Mouse (Mus musculus) intestine, postnatal 0 days (tissue): ENCODE results near the gene Zmpste24. TPM values are rescaled to one million over a fixed set of nuclear protein-coding genes. Genes with fewer than 3 reads are reported as not detected.

Source experiments
- ATAC-seq: fragments of 200-750 bp; cut with Nextera tagmentation; 2 replicates; pipeline ENCODE4 v1.8.0; 2017; ENCODE audit warnings: mild to moderate bottlenecking, moderate TSS enrichment, moderate library complexity
- H3K27ac ChIP-seq: fragments of 300-500 bp; sonication (generic); 2 replicates; pipeline ENCODE4 v1.5.1; 2014; ENCODE audit warnings: mild to moderate bottlenecking, low read depth, low read length, moderate library complexity
- H3K27me3 ChIP-seq: fragments of 300-500 bp; sonication (generic); replicated peaks from 2 replicates; pipeline ENCODE4 v1.6.1; 2014; ENCODE audit warnings: low read length, mixed read lengths; ENCODE audit not compliant: control insufficient read depth, insufficient read depth
- H3K36me3 ChIP-seq: fragments of 300-500 bp; sonication (generic); 2 replicates; pipeline ENCODE4 v1.6.1; 2014; ENCODE audit warnings: mild to moderate bottlenecking, moderate library complexity; ENCODE audit not compliant: control insufficient read depth, insufficient read depth
- H3K4me1 ChIP-seq: fragments of 300-500 bp; sonication (generic); replicated peaks from 2 replicates; pipeline ENCODE4 v1.6.1; 2014; ENCODE audit warnings: antibody characterized with exemption, low read length, mixed read lengths; ENCODE audit not compliant: control insufficient read depth, insufficient read depth
- H3K4me2 ChIP-seq: fragments of 300-500 bp; sonication (generic); replicated peaks from 2 replicates; pipeline ENCODE4 v1.6.1; 2014; ENCODE audit warnings: low read depth, mild to moderate bottlenecking, moderate library complexity
- H3K4me3 ChIP-seq: fragments of 300-500 bp; sonication (generic); 2 replicates; pipeline ENCODE4 v1.5.1; 2014; ENCODE audit warnings: low read depth, low read length
- H3K9ac ChIP-seq: fragments of 300-500 bp; sonication (generic); 2 replicates; pipeline ENCODE4 v1.6.1; 2014; ENCODE audit warnings: mild to moderate bottlenecking, low read depth, low read length
- H3K9me3 ChIP-seq: fragments of 300-500 bp; sonication (generic); 2 replicates; pipeline ENCODE4 v1.6.1; 2016; ENCODE audit warnings: mixed run types; ENCODE audit not compliant: control insufficient read depth
- CTCF ChIP-seq: sonication (generic); IDR thresholded peaks from 2 replicates; pipeline ENCODE4 v1.5.1; 2016; ENCODE audit warnings: low read depth, mild to moderate bottlenecking, control low read depth, antibody characterized with exemption, moderate library complexity
- WGBS: fragments of 180-500 bp; shearing (Covaris S2); extraction: QIAGEN DNeasy Blood & Tissue Kit; methylation state at CpG from one replicate; pipeline ENCODE4 v1.1.7; 2014; 5-methylcytosine and 5-hydroxymethylcytosine counted together
- polyA plus RNA-seq: library from polyadenylated mRNA; unstranded; fragments of >200 nt; fragmentation: Nextera tagmentation; extraction: Ambion mirVana; gene quantifications from 2 replicates; pipeline ENCODE4 v1.2.1, GENCODE M21; 2015

Gene Zmpste24
- polyA plus RNA-seq, 1 experiment from 2014 or later = 22.9 TPM

GRCm38 (mm10) chr4:121040323-121040722 lies 57.7 kb downstream of the Zmpste24 start:
- H3K9ac ChIP-seq = no peak overlapping the region
- peak overlapping the region; percentile 55 for H3K4me2 ChIP-seq
- 63% methylated on average over 14 of the region's 14 CpGs for WGBS
- ATAC-seq = no peak
- H3K27ac ChIP-seq = no peak overlapping the region
- H3K36me3 ChIP-seq = no peaks in the 10 kb centered on the region
- TF ChIP-seq CTCF = no peak
- H3K4me1 ChIP-seq = no peaks in the 10 kb centered on the region
- no peaks in the 10 kb centered on the region for H3K9me3 ChIP-seq
- H3K27me3 ChIP-seq = peaks cover 21% of the 10 kb centered on the region; the same call in 1 of the 2 replicates
- peak overlapping the region; percentile 29 for H3K4me3 ChIP-seq

- H3K4me1 ChIP-seq = no peaks in the 10 kb centered on the region
- peak within 1 kb of the TSS; percentile 55 for H3K4me2 ChIP-seq
- ATAC-seq = no peak
- peak within 1 kb of the TSS; percentile 29 for H3K4me3 ChIP-seq
- H3K36me3 ChIP-seq = no peaks in the 10 kb centered on the region
- no peak within 1 kb of the TSS for H3K9ac ChIP-seq
- peaks cover 21% of the 10 kb centered on the region; the same call in 1 of the 2 replicates for H3K27me3 ChIP-seq
- H3K9me3 ChIP-seq = no peaks in the 10 kb centered on the region
- WGBS = 4% methylated on average over 44 of the region's 46 CpGs
- H3K27ac ChIP-seq = no peak within 1 kb of the TSS
- TF ChIP-seq CTCF = no peak
Measured at GRCm38 (mm10) chr4:121039331-121040115, 58.5 kb downstream of the Zmpste24 start, which contains the start of gene Col9a2. Gene Col9a2 (plus strand): TSS chr4:121039385.

- no peaks in the 10 kb centered on the region for H3K27me3 ChIP-seq
Measured at GRCm38 (mm10) chr4:121033006-121033405, 65.0 kb downstream of the Zmpste24 start.

DNA sequence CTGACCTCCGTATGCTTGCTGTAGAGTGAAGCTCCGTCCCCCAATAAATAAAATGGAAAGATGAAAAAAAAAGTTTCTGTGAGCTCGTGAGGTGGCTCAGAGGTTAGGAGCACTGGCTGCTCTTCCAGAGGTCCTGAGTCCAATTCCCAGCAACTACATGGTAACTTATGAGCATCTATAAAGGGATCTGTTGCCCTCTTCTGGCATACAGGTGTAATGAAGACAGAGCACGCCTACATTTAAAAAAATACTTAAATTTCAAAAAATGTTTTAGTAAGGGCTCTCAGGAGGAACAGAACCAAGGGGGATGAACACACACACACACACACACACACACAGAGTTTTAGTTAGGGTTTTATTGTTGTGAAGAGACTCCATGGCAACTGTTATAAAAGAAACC lies 66.6 kb downstream of the Zmpste24 start:
- Histone ChIP-seq H3K36me3 (no peaks in the 10 kb centered on the region), H3K4me2 (no peak overlapping the region), H3K27me3 (no peaks in the 10 kb centered on the region), H3K9ac (no peak overlapping the region), H3K9me3 (no peaks in the 10 kb centered on the region), H3K4me1 (no peaks in the 10 kb centered on the region), H3K27ac (no peak overlapping the region), H3K4me3 (no peak overlapping the region)
- TF ChIP-seq CTCF = peak; percentile 62
- 48% methylated on average over 4 of the region's 4 CpGs for WGBS
- ATAC-seq = no peak

More at GRCm38 (mm10) chr4:121033006-121033405, 65.0 kb downstream of the Zmpste24 start:
- H3K4me1 ChIP-seq = no peaks in the 10 kb centered on the region
- TF ChIP-seq CTCF = peak; percentile 60
- H3K4me3 ChIP-seq = no peak overlapping the region
- H3K9me3 ChIP-seq = no peaks in the 10 kb centered on the region
- H3K36me3 ChIP-seq = no peaks in the 10 kb centered on the region
- no peak overlapping the region for H3K4me2 ChIP-seq
- no peak overlapping the region for H3K27ac ChIP-seq
- 73% methylated on average over 2 of the region's 2 CpGs for WGBS
- no peak for ATAC-seq
- H3K9ac ChIP-seq = no peak overlapping the region

DNA sequence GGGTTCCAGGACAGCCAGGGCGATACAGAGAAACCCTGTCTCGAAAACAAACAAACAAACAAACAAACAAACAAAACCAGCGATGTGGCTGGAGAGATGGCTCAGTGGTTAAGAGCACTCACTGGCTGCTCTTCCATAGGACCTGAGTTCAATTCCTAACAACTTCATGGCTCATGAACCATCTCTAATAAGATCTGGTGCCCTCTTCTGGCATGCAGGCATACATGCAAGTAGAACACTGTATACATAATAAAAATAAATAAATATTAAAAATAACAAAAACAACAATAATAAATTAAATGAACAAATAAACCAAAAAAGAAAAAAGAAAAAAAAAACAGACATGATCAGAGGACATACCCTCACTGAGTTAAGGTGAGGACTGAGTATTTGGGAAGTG lies 68.4 kb downstream of the Zmpste24 start:
- Histone ChIP-seq H3K4me1 (no peaks in the 10 kb centered on the region), H3K27me3 (no peaks in the 10 kb centered on the region), H3K9ac (no peak overlapping the region), H3K27ac (no peak overlapping the region), H3K4me3 (no peak overlapping the region), H3K36me3 (no peaks in the 10 kb centered on the region), H3K9me3 (no peaks in the 10 kb centered on the region), H3K4me2 (no peak overlapping the region)
- ATAC-seq = no peak
- 0 out of 2 replicates have a peak, but pooled peaks have one; percentile 32 for TF ChIP-seq CTCF
- WGBS = 60% methylated on average over 3 of the region's 3 CpGs

DNA sequence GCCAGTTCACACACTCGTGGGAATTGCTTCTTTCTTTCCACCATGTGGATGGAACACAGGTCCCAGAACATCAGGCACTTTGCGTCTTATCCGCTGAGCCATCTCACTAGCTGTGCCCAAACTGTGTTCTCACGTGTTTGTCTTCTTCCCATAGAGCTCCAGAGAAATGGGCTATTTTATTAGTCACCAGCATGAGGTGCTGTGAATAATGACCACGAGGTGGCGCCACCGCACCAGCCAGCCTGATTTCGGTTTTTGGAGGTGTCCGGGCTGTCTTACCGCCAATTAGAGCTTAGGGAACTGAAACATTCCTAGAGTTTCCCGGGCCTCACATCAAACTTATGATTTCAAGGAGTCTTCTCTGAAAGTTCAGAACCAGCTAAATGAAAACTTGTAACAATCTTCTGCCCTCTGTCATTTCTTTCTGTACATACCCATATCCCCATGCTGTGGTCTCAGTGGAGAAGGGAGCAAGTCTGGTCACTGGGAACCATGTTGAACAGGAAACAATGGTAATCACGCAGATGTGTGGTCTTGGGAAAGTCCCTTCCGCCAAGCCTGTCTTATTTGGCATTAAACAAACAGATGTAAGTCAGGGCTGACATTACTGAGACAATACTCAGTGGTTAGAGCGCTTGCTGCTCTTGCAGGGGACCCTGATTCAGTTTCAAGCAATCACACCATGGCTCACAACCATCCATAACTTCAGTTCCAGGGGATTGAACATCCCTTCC lies 69.2 kb downstream of the Zmpste24 start:
- ATAC-seq = 0 out of 2 replicates have a peak, but pooled peaks have one; percentile 28
- H3K27me3 ChIP-seq = no peaks in the 10 kb centered on the region
- H3K4me3 ChIP-seq = no peak overlapping the region
- no peak overlapping the region for H3K4me2 ChIP-seq
- 28% methylated on average over 14 of the region's 14 CpGs for WGBS
- no peaks in the 10 kb centered on the region for H3K9me3 ChIP-seq
- H3K27ac ChIP-seq = no peak overlapping the region
- H3K9ac ChIP-seq = no peak overlapping the region
- no peaks in the 10 kb centered on the region for H3K36me3 ChIP-seq
- peak; percentile 88 for TF ChIP-seq CTCF
- H3K4me1 ChIP-seq = no peaks in the 10 kb centered on the region
